Mouse (Mus musculus) adrenal gland, postnatal 36 days (tissue): Measurements from ENCODE around the gene Ppm1n. TPM values are rescaled to one million over a fixed set of nuclear protein-coding genes. Genes with fewer than 3 reads are reported as not detected.

Source experiments
- DNase-seq, 2 experiments: peaks; one replicate each; pipeline ENCODE4 v3.0.0; 2021; ENCODE audit warnings: mixed read lengths in 1 of 2
- total RNA-seq, 2 experiments: library from RNA; stranded (reverse); gene quantifications; 2 replicates each; pipeline ENCODE4 v1.2.3; 2021

The Ppm1n gene
- total RNA-seq, 2 experiments from 2014 or later, result not detected

DNA sequence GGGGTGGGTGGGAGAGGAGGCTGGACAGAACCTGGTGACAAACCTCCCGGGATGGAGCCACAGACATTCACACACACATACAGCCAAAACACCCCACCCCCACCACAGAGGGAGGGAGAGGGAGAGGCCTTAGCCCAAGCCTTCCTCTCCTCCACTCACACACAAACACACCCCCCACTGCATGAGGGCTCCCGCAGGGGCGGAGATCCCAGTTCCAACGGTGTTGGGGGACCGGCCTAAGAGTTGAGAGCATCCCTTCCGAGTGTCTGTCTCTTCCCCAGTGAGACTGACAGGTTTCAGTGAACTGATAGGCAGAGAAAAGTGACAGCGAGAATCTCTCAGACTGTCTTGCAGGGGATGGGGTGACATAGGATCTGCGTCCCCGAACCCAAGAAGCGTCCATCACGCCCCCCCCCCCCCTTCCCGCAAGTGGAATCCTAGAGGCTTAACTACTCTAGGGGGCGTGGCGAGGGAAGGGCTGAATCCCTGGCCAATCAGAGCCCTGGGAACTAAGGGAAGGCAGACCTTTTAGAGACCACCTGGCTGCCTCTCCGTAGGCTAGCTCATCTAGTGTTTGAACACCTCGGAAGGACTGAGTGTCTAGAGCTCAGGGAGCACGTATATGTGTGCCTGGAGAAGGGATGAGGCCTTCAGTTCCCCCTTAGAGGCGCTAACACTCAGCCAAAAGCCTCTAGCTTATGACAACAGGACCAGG lies 28.0 kb upstream of the Ppm1n start:
- DNase-seq, result peak; percentile 84 to 88

DNA sequence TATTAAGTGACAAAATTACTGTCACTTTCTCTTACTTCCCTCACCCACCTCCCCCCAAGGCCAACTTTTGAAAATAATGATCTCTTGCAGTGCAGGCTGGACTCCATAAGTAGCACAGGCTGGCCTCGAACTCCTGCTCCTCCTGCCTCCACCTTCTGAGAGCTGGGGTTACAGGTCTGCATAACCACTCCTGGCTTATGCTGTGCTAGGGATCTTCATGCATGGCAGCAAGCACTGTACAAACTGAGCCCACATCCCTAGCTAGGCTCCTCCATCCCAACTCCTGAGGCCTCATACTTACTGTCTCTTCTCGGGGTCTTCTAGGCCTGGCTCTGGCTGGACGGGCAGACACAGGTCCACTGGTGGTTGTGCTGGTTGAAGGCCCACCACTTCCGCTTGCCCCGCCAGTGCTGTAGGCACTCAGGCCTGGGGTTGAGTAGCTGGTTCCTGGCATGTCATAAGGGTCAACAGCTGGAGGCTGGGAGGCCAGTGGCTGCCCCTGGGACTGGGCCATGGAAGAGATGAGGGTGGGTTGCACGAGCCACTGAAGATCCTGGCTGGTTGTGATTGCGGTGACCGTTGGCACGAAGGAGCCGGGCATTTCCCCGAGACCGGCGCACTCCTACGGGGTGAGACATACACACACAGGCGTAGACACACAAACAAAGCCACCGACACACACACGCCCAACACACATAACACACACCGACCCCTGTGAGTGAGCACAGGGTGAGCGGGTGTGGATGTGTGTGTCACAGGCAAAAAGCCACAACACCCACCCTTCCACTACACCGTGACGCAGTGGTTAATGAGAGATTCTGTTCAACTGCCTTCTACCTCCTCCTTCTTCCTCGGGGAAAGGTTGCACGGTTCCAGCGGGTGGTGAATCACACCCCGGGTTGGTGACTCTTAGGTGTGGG lies 27.2 kb upstream of the Ppm1n start:
- DNase-seq, result no peak

DNA sequence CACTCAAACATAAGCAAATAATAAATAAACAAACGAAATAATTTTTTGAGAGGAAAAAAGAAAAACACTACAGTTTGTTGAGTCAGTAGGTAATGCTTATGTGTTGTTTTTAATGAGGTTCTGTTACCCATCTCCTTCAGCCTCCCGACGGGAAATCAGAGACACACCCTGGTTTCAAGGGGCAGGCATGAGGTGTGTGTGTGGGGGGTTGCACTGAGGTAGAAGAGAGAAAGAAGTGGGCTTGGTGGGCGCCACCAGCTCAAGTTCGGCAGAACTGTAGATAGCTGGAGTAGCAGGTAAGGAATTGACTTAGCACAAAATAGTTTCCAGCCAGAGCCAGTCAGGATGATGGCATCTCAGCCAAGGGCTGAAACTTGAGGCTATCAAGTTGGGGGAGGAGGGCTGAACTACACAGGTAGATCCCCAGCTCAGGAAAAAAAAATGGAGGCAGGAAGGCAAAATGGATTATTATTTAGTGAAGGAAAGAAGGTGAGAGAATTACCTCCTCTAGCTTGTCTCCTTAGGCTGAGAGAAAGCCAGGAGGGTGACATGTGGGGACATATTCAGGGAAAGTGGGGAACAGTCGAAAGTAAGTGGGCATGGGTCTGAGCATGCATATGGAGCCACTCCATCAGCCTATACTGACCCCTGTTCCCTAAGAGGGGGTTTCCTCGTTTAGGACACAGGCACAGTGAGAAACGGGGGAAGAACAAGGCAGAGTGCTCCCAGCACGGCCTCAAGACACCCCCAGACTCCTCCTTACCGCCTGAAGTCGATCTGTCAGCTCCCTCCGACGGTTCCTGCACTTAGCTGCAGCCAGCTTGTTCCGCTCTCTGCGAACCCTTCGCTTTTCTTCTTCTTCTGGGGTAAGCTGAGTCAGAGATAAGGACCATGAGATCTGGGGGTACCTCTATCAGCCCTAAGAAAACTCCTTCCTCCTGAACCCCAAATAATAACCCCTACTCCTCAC lies 26.2 kb upstream of the Ppm1n start:
- DNase-seq, result no peak

- no peak for DNase-seq
These were observed 25.5 kb upstream of the Ppm1n start for GRCm38 (mm10) chr7:19305413-19305735.

- no peak for DNase-seq
These were observed 24.9 kb upstream of the Ppm1n start for GRCm38 (mm10) chr7:19304501-19305412.

- DNase-seq, result peak; percentile 74 to 88
These were observed 23.9 kb upstream of the Ppm1n start for GRCm38 (mm10) chr7:19303770-19304169.

GRCm38 (mm10) chr7:19303046-19303305 lies 23.1 kb upstream of the Ppm1n start:
- DNase-seq, result no peak

GRCm38 (mm10) chr7:19302264-19303045 lies 22.6 kb upstream of the Ppm1n start:
- DNase-seq, result no peak

DNA sequence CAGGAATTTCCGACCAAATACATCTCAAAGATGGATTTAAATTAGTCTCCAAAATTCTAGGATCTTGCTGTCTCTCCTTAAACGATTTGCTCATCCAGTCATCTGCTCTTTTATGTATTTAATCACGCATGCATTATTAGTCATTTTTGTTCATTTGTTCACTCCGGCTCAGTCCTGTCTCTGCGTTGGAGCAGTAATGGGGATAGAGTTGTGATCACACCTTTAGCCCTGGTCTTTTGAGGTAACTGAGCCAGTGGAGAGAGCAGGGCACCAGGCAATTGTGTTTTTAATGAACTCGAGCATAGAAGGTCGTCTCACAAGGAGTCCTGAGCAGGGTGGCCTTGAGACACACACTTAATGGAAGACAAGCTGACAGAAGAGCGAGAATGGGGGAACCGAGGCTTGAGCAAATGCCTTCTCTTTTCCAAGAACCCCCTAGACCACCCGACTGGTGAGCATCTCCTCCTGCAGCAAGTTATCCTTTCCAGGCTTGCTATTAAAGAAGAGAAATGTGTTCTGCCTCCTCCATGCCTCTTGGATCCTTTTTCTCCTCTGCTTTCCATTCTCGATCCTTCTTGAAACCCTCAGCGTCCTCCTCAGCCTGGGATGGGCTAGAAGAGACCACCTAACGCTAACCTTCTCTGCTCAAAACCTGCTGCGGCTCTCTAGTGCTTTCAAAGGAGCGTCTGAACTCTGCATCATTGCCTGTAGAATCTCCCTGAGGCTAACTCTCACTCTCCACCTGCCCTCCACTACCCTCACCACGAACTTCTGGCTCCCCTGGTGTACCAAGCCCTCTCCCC lies 21.8 kb upstream of the Ppm1n start:
- DNase-seq, result no peak

DNA sequence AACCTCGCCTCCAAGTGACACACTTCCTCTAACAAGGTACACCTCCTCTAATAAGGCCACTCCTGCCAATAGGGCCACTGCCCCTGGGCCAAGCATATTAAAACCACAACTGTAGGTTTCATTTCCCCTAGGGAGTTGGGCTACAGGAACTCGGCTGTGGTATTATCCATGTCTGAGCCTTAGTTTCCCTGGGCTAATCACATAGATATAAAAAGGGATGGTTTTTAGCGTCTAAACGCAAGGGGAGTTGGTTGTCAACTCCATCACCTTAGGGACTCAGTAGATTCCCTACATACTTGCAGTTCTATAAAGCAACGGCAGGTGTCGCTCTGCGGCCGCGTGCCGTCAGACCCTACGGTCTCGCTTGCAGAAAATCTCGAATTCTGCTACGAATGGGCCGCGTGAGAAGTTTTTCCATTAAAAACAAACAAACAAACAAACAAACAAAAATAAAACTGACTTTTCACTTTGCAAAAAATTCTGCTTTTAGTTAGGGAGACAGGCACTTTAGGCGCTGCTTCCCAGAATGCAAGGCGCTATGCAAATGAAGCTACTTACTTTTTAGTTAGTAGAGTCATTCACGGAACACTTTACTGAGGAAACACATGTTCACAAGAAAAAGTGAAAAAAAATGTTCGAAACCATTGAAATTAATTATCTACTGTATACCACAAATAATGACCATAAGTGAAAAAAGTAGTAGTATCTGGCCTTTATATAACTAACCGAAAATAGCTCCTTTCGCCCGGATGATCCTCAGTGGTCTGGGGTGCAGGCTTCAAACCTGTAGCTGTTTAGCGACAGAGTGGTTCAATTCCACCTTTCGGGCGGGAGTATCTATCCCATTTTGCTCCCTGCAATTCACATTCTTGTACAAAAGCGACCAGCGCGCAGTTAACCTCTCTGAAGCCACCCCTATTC lies 20.9 kb upstream of the Ppm1n start:
- DNase-seq, result peak; percentile 70 to 83

- DNase-seq, result peak; percentile 37 to 66
These were observed 19.3 kb upstream of the Ppm1n start for GRCm38 (mm10) chr7:19299194-19299593.

DNA sequence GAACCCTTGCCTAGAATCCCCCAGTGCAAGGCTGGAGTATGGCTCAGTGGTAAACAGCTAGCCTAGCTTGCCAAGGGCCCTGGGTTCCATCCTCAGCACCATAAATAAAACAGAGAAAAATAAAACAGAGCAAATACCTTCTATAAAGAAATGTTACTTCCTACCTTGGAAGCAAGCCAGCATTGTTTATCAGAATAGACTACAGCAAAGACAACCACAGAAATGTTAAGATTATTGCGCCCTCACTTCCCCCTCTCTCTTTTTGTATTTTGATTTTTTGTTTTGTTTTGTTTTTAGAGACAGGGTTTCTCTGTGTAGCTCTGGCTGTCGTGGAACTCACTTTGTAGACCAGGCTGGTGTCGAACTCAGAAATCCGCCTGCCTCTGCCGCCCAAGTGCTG lies 17.9 kb upstream of the Ppm1n start:
- no peak for DNase-seq

DNA sequence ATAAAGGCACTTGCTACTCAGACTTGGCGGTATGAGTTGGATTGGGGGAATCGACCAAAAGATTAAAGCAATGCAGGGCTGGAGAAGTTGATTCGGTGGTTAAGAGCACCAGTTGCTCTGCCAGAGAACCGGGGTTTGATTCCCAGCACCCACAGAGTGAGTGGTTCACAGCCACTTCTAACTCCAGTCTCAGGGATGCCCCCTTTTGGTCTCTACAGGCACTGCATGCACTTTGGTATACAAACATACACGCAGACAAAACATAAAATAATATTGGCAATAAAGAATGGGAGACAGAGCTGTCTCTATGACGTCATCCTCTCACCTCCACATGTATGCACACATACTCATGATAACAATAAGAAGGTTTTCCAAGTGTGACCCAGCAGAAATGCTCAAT lies 17.2 kb upstream of the Ppm1n start:
- no peak for DNase-seq

- DNase-seq, result peak; percentile 96 to 98
These were observed 15.8 kb upstream of the Ppm1n start for GRCm38 (mm10) chr7:19295503-19296185.

- DNase-seq, result no peak
These were observed 11.2 kb upstream of the Ppm1n start for GRCm38 (mm10) chr7:19290969-19291596.

- DNase-seq, result peak; percentile 48 to 63
These were observed 4.9 kb upstream of the Ppm1n start for GRCm38 (mm10) chr7:19284763-19285162.

GRCm38 (mm10) chr7:19283406-19283804 lies 3.5 kb upstream of the Ppm1n start:
- no peak for DNase-seq
